Mouse (Mus musculus) midbrain, embryonic 10.5 days (tissue): Measurements from ENCODE around the gene Gm21818. TPM values are rescaled to one million over a fixed set of nuclear protein-coding genes. Genes with fewer than 3 reads are reported as not detected.
"Not testable (repeated sequence)": the region's sequence is repeated elsewhere in the genome, so short reads cannot be mapped to it uniquely, and the experiment has no call there.

Source experiments
- DNase-seq: peaks from one replicate; pipeline ENCODE4 v3.0.0-alpha.2; 2017; ENCODE audit warnings: low spot score
- H3K27ac ChIP-seq: fragments of 300-500 bp; sonication (generic); replicated peaks from 2 replicates; pipeline ENCODE4 v1.5.1; 2016; ENCODE audit warnings: mild to moderate bottlenecking
- H3K27me3 ChIP-seq: fragments of 300-500 bp; sonication (generic); 2 replicates; pipeline ENCODE4 v1.6.1; 2016; ENCODE audit warnings: low read depth, mild to moderate bottlenecking; ENCODE audit not compliant: poor library complexity, severe bottlenecking
- H3K36me3 ChIP-seq: fragments of 300-500 bp; sonication (generic); 2 replicates; pipeline ENCODE4 v1.6.1; 2016; ENCODE audit warnings: mild to moderate bottlenecking, moderate library complexity
- H3K4me1 ChIP-seq: fragments of 300-500 bp; sonication (generic); 2 replicates; pipeline ENCODE4 v1.6.1; 2016
- H3K4me3 ChIP-seq: fragments of 300-500 bp; sonication (generic); 2 replicates; pipeline ENCODE4 v1.5.1; 2016; ENCODE audit warnings: mild to moderate bottlenecking, moderate library complexity
- H3K9me3 ChIP-seq: fragments of 300-500 bp; sonication (generic); replicated peaks from 2 replicates; pipeline ENCODE4 v1.6.1; 2016; ENCODE audit warnings: mild to moderate bottlenecking
- WGBS: fragments of 180-500 bp; shearing (Covaris S2); methylation state at CpG from one replicate; pipeline ENCODE4 v1.1.7; 2016; 5-methylcytosine and 5-hydroxymethylcytosine counted together
- polyA plus RNA-seq: library from polyadenylated mRNA; unstranded; fragments of >200 nt; fragmentation: Nextera tagmentation; extraction: Ambion mirVana; gene quantifications from 2 replicates; pipeline ENCODE4 v1.2.1, GENCODE M21; 2016

The Gm21818 gene
- not detected in 2 replicates for polyA plus RNA-seq

GRCm38 (mm10) chr13:120172133-120172532, at the start of gene Gm21818:
Gm21818 (plus strand) TSS chr13:120172433.
- not testable (repeated sequence) for H3K27ac ChIP-seq, H3K4me3 ChIP-seq, H3K36me3 ChIP-seq, H3K9me3 ChIP-seq, H3K4me1 ChIP-seq, DNase-seq, H3K27me3 ChIP-seq
- WGBS = 77% methylated on average over 4 of the region's 4 CpGs

- WGBS = 85% methylated on average over 1 of the region's 5 CpGs
- H3K27ac ChIP-seq, H3K9me3 ChIP-seq, H3K36me3 ChIP-seq, H3K4me3 ChIP-seq, H3K4me1 ChIP-seq, H3K27me3 ChIP-seq, DNase-seq: not testable (repeated sequence)
These were observed 32.3 kb upstream of the Gm21818 start, which contains the start of gene Gm20767 for GRCm38 (mm10) chr13:120139946-120140345. Gm20767 (plus strand) TSS chr13:120140246.

- not testable (repeated sequence) for DNase-seq, H3K4me1 ChIP-seq, H3K36me3 ChIP-seq, H3K9me3 ChIP-seq, H3K27ac ChIP-seq, H3K4me3 ChIP-seq, H3K27me3 ChIP-seq
- 88% methylated on average over 2 of the region's 3 CpGs for WGBS
These were observed 29.9 kb upstream of the Gm21818 start for GRCm38 (mm10) chr13:120142348-120142747.

- not testable (repeated sequence) for H3K4me1 ChIP-seq, H3K27me3 ChIP-seq, H3K4me3 ChIP-seq, H3K9me3 ChIP-seq, DNase-seq, H3K36me3 ChIP-seq, H3K27ac ChIP-seq
- 79% methylated on average over 3 of the region's 4 CpGs for WGBS
These were observed 22.4 kb upstream of the Gm21818 start for GRCm38 (mm10) chr13:120149660-120150407.

GRCm38 (mm10) chr13:120150589-120150988, 21.6 kb upstream of the Gm21818 start:
- not testable (repeated sequence) for H3K36me3 ChIP-seq, H3K27ac ChIP-seq, H3K9me3 ChIP-seq, DNase-seq, H3K4me3 ChIP-seq, H3K4me1 ChIP-seq, H3K27me3 ChIP-seq
- 78% methylated on average over 3 of the region's 3 CpGs for WGBS

- 58% methylated on average over 5 of the region's 5 CpGs for WGBS
These were observed 3.9 kb upstream of the Gm21818 start for GRCm38 (mm10) chr13:120168301-120168700.

GRCm38 (mm10) chr13:120196189-120196821, 24.1 kb downstream of the Gm21818 start:
- H3K4me3 ChIP-seq, H3K36me3 ChIP-seq, H3K27ac ChIP-seq, DNase-seq, H3K9me3 ChIP-seq, H3K4me1 ChIP-seq, H3K27me3 ChIP-seq: not testable (repeated sequence)
- WGBS = 91% methylated on average over 7 of the region's 8 CpGs

More at GRCm38 (mm10) chr13:120168301-120168700, 3.9 kb upstream of the Gm21818 start:
- H3K27ac ChIP-seq, DNase-seq, H3K27me3 ChIP-seq, H3K4me1 ChIP-seq, H3K9me3 ChIP-seq, H3K4me3 ChIP-seq, H3K36me3 ChIP-seq: not testable (repeated sequence)

GRCm38 (mm10) chr13:120215847-120216246, 43.6 kb downstream of the Gm21818 start, which contains the start of gene Gm21762:
Gm21762 (minus strand) TSS chr13:120215947.
- no CpG with 5 or more reads among the region's 2 CpGs for WGBS
- not testable (repeated sequence) for H3K27ac ChIP-seq, H3K4me1 ChIP-seq, H3K36me3 ChIP-seq, H3K27me3 ChIP-seq, H3K9me3 ChIP-seq, H3K4me3 ChIP-seq, DNase-seq

GRCm38 (mm10) chr13:120220922-120221321, 48.7 kb downstream of the Gm21818 start:
- not testable (repeated sequence) for H3K4me1 ChIP-seq, H3K9me3 ChIP-seq, H3K4me3 ChIP-seq, DNase-seq, H3K27ac ChIP-seq, H3K27me3 ChIP-seq, H3K36me3 ChIP-seq
- WGBS = 82% methylated on average over 5 of the region's 5 CpGs

- H3K9me3 ChIP-seq, H3K27ac ChIP-seq, H3K4me3 ChIP-seq, H3K27me3 ChIP-seq, DNase-seq, H3K36me3 ChIP-seq, H3K4me1 ChIP-seq: not testable (repeated sequence)
- 92% methylated on average over 16 of the region's 25 CpGs for WGBS
These were observed 50.9 kb downstream of the Gm21818 start for GRCm38 (mm10) chr13:120223012-120223659.
